Mouse (Mus musculus): ENCODE results near the gene Popdc3. TPM values are rescaled to one million over a fixed set of nuclear protein-coding genes. Genes with fewer than 3 reads are reported as not detected.
"Not testable (repeated sequence)": the region's sequence is repeated elsewhere in the genome, so short reads cannot be mapped to it uniquely, and the experiment has no call there.

Popdc3 gene
- total RNA-seq, 2 experiments from 2014 or later, result 37.4 to 44.4 TPM

- no peak for DNase-seq
These were observed 16.6 kb downstream of the Popdc3 start for GRCm38 (mm10) chr10:45194531-45194930.

DNA sequence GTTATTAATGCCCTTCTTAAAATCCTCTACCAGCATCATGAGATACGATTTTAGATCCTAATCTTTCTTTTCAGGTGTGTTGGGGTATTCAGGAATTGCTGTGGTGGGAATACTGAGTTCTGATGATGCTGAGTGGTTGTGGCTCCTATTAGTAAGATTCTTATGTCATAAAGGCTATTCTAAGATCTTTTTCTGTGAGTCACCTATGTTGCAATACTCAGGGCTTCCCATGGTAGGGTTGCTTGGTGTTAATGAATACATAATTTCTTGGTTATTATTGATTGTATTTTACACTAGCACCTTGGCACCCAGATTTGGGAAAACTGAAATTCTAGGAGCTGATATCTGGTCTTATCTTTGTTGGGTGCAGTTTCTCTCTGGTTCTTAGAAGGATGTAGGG lies 26.7 kb downstream of the Popdc3 start:
- no peak for DNase-seq

DNA sequence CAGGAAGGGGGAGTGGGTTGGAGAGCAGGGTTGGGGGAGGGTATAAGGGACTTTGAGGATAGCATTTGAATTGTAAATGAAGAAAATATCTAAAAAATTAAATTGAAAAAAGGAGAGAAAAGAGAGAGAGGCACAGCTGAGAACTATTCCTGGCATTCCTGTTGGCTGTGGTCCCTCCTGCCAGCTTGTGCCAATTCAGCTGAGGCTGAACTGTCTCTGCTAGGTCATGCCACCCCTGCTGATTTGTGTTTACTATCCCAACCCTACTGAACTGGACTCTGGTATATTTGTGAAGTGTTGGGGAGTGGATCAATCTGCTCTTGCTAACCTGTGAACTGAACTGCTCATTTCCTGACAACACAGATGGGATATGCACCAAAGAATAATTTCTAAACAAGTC lies 32.3 kb downstream of the Popdc3 start:
- no peak for DNase-seq

GRCm38 (mm10) chr10:45216676-45217075 lies 38.8 kb downstream of the Popdc3 start:
- DNase-seq, result peak; percentile 40

- DNase-seq, result no peak
These were observed 52.1 kb downstream of the Popdc3 start for GRCm38 (mm10) chr10:45229954-45230353.

GRCm38 (mm10) chr10:45233351-45233750 lies 55.5 kb downstream of the Popdc3 start:
- no peak for DNase-seq

DNA sequence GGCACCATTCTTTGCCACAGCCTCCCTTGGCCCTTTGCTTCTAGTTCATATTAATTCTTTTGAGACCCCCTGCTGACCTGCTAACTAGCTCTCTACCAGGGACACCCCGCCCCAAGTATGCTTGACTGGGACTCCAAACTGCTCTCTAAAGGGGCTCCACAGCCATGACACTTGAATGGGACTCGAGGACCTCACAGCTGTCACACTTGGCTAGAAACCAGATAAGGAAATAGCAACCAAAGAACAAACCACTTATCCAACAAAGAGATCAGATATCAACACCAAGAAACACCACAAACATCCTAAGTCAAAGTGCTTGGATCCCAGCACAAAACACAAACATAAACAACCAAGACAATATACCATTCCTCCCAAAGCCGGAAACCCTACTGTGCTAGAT lies 58.4 kb downstream of the Popdc3 start:
- DNase-seq, result no peak

DNA sequence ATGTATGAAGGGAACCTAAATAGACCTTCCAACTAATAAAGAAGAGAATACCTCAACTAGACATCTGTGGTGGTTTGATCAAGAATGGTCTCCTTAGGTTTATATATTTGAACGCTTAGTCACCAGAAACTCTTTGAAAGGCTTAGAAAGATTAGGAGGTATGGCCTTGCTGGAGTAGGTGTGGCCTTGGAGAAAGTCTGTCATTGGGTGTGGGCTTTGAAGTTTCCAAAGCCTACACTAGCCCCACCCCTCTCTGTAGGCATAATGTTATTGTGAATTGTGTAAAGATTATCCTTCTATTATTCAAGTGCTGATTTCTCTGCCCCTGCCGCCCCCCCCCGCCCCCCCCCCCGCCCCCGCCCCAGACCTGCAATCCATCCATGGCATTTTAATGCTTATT lies 59.6 kb downstream of the Popdc3 start:
- no peak for DNase-seq

DNA sequence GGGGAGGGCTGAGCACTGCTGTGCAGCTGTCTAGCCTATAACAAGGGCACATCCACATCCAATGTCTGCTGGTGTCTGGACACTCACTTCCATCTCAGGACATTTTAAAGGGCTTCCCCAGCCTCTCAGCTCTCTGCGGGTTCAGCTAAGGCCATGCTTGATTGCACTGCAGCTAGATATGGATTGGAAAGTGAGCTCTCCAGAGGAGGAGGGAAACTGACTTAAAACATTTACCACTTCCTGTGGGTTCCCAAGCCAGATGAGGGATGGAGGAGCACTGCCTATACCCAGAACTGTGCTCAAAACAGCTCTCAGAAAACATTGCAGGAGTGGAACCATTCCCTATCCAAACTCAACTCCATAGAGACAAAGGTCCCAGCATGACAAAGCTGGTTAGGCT lies 82.6 kb downstream of the Popdc3 start:
- DNase-seq, result no peak

DNA sequence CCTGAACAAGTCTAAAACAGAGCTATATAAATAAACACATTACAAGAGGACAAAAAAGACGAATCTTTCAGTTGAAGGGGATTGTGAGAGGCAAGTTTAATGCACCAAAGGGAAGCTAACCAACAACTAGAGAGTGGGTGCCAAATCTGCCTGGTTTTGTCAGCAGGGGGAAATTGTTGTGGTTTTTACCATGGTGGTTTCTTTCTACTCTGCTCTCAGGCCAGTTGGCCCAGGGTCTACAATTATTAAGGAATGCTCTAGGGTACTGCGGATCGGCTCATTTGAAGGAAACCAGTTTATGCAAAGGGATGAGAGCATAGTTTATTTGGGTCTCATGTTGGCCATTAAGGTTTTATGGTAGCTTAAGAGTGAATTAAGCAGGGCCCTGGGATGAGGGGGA lies 84.2 kb downstream of the Popdc3 start:
- DNase-seq, result no peak

GRCm38 (mm10) chr10:45276499-45276898 lies 98.6 kb downstream of the Popdc3 start:
- no peak for DNase-seq

DNA sequence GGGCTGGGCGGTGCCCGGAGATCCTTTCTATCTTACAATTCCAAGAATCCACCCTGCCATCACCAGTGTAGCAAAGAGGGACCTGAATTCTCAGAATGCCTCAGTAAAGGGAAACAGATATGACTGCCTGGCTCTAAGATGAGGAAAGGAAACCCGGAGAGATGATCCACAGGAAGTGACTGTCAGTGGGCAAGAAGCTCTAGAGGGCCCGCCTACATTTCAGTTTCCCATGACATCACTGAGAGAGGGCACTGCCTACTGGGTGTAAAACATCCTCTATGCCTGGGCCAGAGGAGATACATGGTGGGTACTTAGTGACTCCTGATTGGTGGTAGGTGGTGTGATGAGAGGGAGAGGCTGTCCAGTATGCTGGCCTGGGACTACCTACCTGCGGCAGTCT lies 99.1 kb downstream of the Popdc3 start:
- no peak for DNase-seq

DNA sequence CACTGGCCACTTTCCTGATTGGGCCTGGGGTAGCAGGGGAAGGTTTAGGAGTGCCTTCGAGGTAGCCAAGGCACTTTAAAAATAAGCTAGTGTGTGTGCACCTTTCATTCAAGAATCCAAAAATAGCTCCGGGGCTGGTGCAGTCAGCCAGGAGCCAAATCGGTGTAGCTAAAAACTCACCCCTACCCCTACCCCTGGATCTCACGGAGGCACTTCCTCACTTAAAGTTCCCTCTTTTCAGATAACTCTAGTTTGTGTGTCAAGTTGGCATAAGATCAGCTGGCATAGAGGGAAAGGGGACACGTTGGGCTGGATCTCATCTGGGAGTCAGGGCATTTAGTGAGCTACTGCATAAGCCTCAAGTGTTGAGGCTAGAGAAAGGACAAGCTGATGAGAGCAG lies 107.8 kb downstream of the Popdc3 start:
- DNase-seq, result peak; percentile 15

DNA sequence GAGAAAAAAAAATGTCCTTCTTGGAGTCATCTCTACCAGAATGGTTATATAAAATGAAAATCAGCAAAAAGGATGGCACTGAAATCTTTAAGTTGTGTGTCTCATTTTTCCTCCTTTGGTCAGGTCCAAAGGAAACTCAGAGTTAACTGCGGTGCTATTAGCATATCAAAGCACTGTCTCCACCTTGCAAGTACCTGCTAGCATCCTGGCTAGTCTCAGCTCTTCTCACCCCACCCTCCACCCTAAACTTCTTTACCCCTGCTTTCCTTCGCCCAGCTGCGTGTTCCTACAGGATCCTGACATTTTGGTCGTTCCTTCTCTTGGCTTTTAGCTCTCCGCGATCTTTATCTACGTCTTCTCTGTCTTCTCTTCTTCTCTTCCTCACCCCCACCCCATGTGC lies 110.5 kb downstream of the Popdc3 start:
- DNase-seq, result no peak

GRCm38 (mm10) chr10:45289218-45290105 lies 111.6 kb downstream of the Popdc3 start:
- DNase-seq, result peak; percentile 66

- DNase-seq, result no peak
These were observed 112.7 kb downstream of the Popdc3 start for GRCm38 (mm10) chr10:45290618-45291017.

DNA sequence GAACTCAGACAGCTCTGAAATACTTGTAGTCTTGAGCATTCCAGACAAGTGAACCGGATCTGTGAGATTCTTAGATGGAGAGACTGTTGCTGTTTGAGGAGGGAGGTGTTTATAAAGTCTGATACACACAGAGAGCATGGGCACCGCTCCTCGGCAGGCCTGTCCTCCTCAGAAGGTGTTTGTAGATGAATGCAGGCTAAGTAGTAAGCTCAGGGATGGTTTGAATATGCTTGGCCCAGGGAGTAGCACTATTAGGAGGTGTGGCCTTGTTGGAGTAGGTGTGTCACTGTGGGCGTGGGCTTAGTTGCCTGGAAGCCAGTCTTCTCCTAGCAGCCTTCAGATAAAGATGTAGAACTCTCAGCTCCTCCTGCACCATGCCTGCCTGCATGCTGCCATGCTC lies 114.3 kb downstream of the Popdc3 start:
- DNase-seq, result not testable (repeated sequence)

DNA sequence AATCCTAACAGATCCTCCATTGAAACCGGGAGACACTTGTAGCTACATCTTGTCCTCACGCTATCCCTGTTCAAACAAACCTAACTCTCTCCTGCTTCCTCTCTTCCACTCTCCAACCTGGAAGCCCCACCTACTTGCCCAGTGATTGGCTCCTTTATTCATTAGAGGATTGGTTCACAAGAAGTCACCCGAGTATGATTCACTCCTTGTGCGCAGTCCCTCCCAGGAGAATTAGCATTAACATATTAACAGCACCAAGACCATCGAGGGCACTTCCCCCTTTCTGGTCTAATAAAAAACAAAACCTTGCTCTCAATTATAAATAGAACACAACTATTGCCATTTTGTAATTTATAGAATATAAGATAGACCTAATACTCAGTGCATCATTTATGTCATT lies 117.2 kb downstream of the Popdc3 start:
- no peak for DNase-seq

- DNase-seq, result no peak
These were observed 120.6 kb downstream of the Popdc3 start for GRCm38 (mm10) chr10:45298503-45298902.

GRCm38 (mm10) chr10:45299509-45299908 lies 121.6 kb downstream of the Popdc3 start:
- DNase-seq, result no peak

- no peak for DNase-seq
These were observed 125.6 kb downstream of the Popdc3 start for GRCm38 (mm10) chr10:45303315-45304036.

GRCm38 (mm10) chr10:45305173-45305572 lies 127.3 kb downstream of the Popdc3 start:
- no peak for DNase-seq

DNA sequence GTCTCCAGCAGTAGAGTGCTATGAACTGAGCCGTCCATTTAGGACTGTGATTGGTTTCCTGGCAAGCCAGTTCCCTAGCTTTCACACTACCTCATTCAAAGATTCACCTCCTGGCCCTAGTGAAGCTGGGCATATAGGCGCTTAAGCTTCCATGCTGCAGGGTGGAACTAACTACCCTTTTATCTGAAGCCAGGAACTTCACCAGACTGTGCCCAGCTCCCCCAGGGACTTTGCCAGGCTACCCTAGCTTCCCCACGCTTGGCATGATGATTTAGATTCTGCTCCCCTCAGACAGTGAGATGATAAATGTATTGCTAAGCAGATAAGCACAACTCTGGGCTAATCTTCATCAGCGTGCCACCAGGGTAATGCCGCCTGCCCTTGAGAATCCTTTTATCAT lies 133.2 kb downstream of the Popdc3 start:
- DNase-seq, result no peak

- peak; percentile 59 for DNase-seq
These were observed 133.7 kb downstream of the Popdc3 start for GRCm38 (mm10) chr10:45311624-45312023.

All from gastrocnemius, postnatal 25 days (tissue).